Mouse (Mus musculus) heart, adult 2 months (tissue): ENCODE measurements around the gene Dpysl4. TPM values are rescaled to one million over a fixed set of nuclear protein-coding genes. Genes with fewer than 3 reads are reported as not detected.

Experiments used
- DNase-seq, 2 experiments: peaks; one replicate each; pipeline ENCODE4 v3.0.0; 2021
- H3K27ac ChIP-seq: fragments of 200-600 bp; 2 replicates; pipeline ENCODE4 v1.8.1; 2022
- H3K27me3 ChIP-seq: fragments of 200-500 bp; 2 replicates; pipeline ENCODE4 v1.6.1; 2012; ENCODE audit warnings: mild to moderate bottlenecking, low read length, inconsistent platforms, mixed read lengths; ENCODE audit not compliant: control insufficient read depth, insufficient read depth
- H3K36me3 ChIP-seq: fragments of 200-500 bp; 2 replicates; pipeline ENCODE4 v1.6.1; 2012; ENCODE audit warnings: low read length, inconsistent platforms; ENCODE audit not compliant: control insufficient read depth, insufficient read depth
- H3K4me1 ChIP-seq: fragments of 200-500 bp; 2 replicates; pipeline ENCODE4 v1.6.1; 2011; ENCODE audit warnings: low read length; ENCODE audit not compliant: control insufficient read depth, insufficient read depth
- H3K4me3 ChIP-seq: fragments of 200-600 bp; 2 replicates; pipeline ENCODE4 v1.8.1; 2022
- H3K79me2 ChIP-seq: fragments of 200-500 bp; replicated peaks from 2 replicates; pipeline ENCODE4 v1.6.1; 2012; ENCODE audit warnings: mild to moderate bottlenecking, inconsistent platforms, low read length, moderate library complexity, mixed read lengths; ENCODE audit not compliant: control insufficient read depth, insufficient read depth
- H3K9ac ChIP-seq: fragments of 200-500 bp; 2 replicates; pipeline ENCODE4 v1.6.1; 2012; ENCODE audit warnings: low read depth, mild to moderate bottlenecking, control low read depth, inconsistent platforms, low read length, mixed read lengths
- CTCF ChIP-seq: fragments of 200-600 bp; IDR thresholded peaks from 2 replicates; pipeline ENCODE4 v1.8.1; 2022; ENCODE audit warnings: antibody characterized with exemption, mild to moderate bottlenecking, moderate library complexity
- EP300 ChIP-seq: fragments of 200-500 bp; IDR thresholded peaks from 2 replicates; pipeline ENCODE4 v1.6.1; 2011; ENCODE audit warnings: low read depth, low read length, control low read depth; ENCODE audit not compliant: insufficient read depth
- POLR2A ChIP-seq: fragments of 200-500 bp; IDR thresholded peaks from 2 replicates; pipeline ENCODE4 v1.6.1; 2011; ENCODE audit warnings: mild to moderate bottlenecking, low read depth, low read length, control low read depth; ENCODE audit not compliant: insufficient read depth
- WGBS: fragments of 180-500 bp; shearing (Covaris S2); methylation state at CpG from one replicate; pipeline ENCODE4 v1.1.7; 2018; 5-methylcytosine and 5-hydroxymethylcytosine counted together
- intact Hi-C: fragments of 180-260 bp; cut with DNase I; formaldehyde crosslinking; loops from one replicate; pipeline ENCODE4 v1.15.1; 2025
- polyA plus RNA-seq: library from polyadenylated mRNA; depleted of rRNA; stranded (reverse); fragments of >200 nt; gene quantifications from 2 replicates; pipeline ENCODE4 v1.2.3, GENCODE M21; 2012
- total RNA-seq, 2 experiments: library from RNA; stranded (reverse); gene quantifications; 2 replicates each; pipeline ENCODE4 v1.2.3; 2021

Gene Dpysl4
- total and polyA plus RNA-seq, 3 experiments = 2.8 to 11.0 (median 3.9) TPM

DNA sequence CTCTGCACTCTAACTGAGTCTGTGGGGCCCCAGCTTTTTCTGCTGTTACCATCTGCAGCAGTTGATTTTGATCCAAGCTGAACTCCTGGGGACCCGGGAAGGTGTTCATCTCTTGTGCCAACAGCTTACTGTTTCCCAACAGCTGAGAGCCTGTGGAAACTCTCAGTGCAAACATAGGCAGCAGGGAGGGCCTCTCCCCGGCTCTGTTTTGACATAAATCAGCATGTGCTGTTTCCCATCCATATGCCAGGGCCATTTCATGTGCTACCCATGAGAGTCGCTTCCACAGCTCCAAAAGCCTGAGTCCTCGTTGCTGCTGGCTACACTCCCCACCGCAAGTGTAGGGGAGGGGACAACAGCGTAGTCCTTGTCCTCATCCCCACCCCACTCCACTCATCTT is 7.6 kb upstream of the Dpysl4 start:
- Histone ChIP-seq H3K4me3 (no peak overlapping the region), H3K79me2 (no peaks in the 10 kb centered on the region), H3K27ac (no peak overlapping the region), H3K27me3 (peaks cover 2% of the 10 kb centered on the region), H3K4me1 (no peaks in the 10 kb centered on the region), H3K36me3 (no peaks in the 10 kb centered on the region), H3K9ac (no peak overlapping the region)
- no peak for DNase-seq
- TF ChIP-seq CTCF = no peak
- TF ChIP-seq POLR2A = no peak
- no peak for TF ChIP-seq EP300
- 74% methylated on average over 6 of the region's 6 CpGs for WGBS
- intact Hi-C loops = no loop called here

DNA sequence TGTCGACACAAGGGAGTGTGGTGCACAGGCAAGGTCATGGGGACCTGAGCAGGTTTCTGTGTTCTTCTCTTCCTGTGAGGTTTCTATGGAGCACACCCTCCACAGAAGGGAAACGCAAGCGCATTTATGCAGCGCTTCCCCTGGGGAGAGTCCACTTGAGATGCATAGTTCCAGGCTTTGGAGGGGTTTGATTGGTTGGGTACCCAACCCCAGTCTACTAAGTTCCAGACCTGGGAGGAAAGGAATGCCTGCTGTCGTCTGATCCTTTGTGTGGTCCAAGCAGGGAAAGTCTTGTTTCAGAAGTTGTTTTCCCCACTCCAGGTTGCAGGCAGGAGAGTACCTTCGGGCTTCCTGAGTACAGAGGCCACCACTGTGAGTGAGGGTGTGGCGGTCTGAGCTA is 6.7 kb upstream of the Dpysl4 start:
- intact Hi-C loops = no loop called here

DNA sequence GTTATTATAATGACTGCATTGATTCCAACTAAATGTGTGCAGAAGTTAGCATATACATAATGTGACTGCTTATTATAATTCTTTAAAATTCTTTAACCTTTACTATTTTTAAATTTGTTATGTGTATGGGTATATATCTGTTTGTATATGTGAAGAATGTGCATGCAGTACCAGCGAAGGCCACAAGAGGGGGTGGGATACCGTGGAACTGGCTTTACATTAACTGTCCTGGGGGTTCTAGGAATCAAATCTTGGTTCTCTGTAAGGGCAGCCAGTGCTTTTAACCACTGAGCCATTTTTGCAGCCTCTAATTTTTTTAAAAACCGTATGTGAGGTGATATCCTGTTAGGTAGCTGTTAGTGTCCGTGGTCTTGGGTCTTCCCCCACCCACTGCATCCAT is 5.1 kb upstream of the Dpysl4 start:
- no peaks in the 10 kb centered on the region for H3K4me1 ChIP-seq
- H3K4me3 ChIP-seq = no peak overlapping the region
- H3K79me2 ChIP-seq = no peaks in the 10 kb centered on the region
- no peaks in the 10 kb centered on the region for H3K36me3 ChIP-seq
- peaks cover 2% of the 10 kb centered on the region for H3K27me3 ChIP-seq
- 68% methylated on average over 4 of the region's 4 CpGs for WGBS
- TF ChIP-seq EP300 (no peak), CTCF (peak; percentile 55)
- no peak overlapping the region for H3K9ac ChIP-seq
- intact Hi-C loops = no loop called here
- DNase-seq = no peak
- no peak overlapping the region for H3K27ac ChIP-seq

More for the DNA sequence above, 6.7 kb upstream of the Dpysl4 start:
- no peaks in the 10 kb centered on the region for H3K36me3 ChIP-seq
- DNase-seq = no peak
- H3K4me3 ChIP-seq = no peak overlapping the region
- H3K27me3 ChIP-seq = peaks cover 2% of the 10 kb centered on the region
- 72% methylated on average over 7 of the region's 7 CpGs for WGBS
- H3K9ac ChIP-seq = no peak overlapping the region
- no peak for TF ChIP-seq EP300
- no peak for TF ChIP-seq POLR2A
- TF ChIP-seq CTCF = no peak
- H3K79me2 ChIP-seq = no peaks in the 10 kb centered on the region
- H3K4me1 ChIP-seq = no peaks in the 10 kb centered on the region
- H3K27ac ChIP-seq = no peak overlapping the region

DNA sequence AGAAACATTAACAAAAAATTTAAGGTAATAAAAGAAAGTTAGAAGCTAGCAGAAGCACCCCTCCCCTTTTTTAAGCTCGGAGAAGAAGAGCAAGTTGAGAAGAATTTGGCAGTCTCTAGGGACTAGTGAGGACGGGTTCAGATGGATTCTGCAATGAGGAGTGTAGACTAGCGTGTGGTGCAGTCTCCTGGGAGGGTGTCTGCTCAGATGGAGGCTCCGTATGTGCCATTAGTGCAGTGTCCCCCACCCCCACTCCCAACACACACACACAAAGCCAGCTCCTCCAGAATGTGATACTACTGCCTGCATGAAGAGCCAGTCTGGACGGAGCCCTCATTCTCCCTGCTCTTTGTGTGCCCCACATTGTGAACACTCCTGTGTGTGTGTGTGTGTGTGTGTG is 4.6 kb upstream of the Dpysl4 start:
- no peak for TF ChIP-seq EP300
- no peak for TF ChIP-seq POLR2A
- no peak for TF ChIP-seq CTCF
- no peak for DNase-seq
- intact Hi-C loops = no loop called here
- no peak overlapping the region for H3K4me3 ChIP-seq
- no peak overlapping the region for H3K9ac ChIP-seq
- 56% methylated on average over 5 of the region's 5 CpGs for WGBS
- H3K4me1 ChIP-seq = no peaks in the 10 kb centered on the region
- H3K27me3 ChIP-seq = peaks cover 2% of the 10 kb centered on the region
- no peaks in the 10 kb centered on the region for H3K36me3 ChIP-seq
- no peak overlapping the region for H3K27ac ChIP-seq
- no peaks in the 10 kb centered on the region for H3K79me2 ChIP-seq

DNA sequence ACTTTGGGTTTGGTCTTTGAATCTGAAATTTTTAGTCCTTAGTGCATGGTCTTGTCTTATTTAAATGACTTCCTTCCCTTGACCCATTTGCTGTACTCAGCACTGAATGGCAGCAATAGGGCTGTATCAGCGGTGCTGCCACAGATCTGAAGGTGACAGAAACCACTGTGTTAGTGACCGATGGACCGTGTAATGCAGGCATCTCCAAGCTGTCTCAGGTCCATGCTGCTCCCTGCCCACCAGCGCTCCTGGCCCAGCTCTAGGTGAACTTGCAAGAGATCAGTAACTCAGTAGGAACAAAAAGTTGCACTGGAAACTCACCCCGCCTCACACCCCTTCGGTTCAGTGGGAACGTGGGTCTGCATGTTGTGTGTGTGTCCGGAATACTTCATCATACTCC is 3.5 kb upstream of the Dpysl4 start:
- TF ChIP-seq POLR2A (no peak), CTCF (no peak), EP300 (no peak)
- WGBS = 81% methylated on average over 8 of the region's 8 CpGs
- no peaks in the 10 kb centered on the region for H3K4me1 ChIP-seq
- H3K27ac ChIP-seq = no peak overlapping the region
- DNase-seq = no peak
- peaks cover 2% of the 10 kb centered on the region for H3K27me3 ChIP-seq
- no peak overlapping the region for H3K4me3 ChIP-seq
- H3K79me2 ChIP-seq = no peaks in the 10 kb centered on the region
- intact Hi-C loops = no loop called here
- no peaks in the 10 kb centered on the region for H3K36me3 ChIP-seq
- H3K9ac ChIP-seq = no peak overlapping the region

DNA sequence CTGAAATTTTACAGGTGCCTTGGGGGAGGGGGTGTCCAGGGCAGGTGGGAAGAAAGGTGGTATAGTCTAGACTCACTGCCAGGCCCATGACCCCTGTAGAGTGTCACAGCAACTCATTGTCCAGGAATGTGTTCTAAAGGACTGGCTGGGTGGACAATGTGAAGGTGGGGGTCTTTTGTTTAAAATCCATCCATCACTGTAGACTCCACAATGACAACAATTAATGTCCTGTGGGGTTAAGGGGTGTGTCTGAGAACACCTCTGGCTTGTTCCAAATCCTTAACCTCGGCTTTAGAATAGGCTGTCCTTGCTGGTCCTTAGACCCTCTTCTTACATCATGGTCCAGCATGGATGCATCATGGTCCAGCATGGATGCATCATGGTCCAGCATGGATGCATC is 1.5 kb upstream of the Dpysl4 start:
- Histone ChIP-seq H3K79me2 (no peaks in the 10 kb centered on the region), H3K36me3 (no peaks in the 10 kb centered on the region), H3K4me3 (no peak overlapping the region), H3K9ac (no peak overlapping the region), H3K27me3 (peaks cover 2% of the 10 kb centered on the region), H3K4me1 (peaks cover 3% of the 10 kb centered on the region; the same call in 1 of the 2 replicates), H3K27ac (no peak overlapping the region)
- no peak for TF ChIP-seq POLR2A
- no peak for TF ChIP-seq EP300
- no peak for TF ChIP-seq CTCF
- intact Hi-C loops = no loop called here
- WGBS = 71% methylated on average over 1 of the region's 1 CpGs
- DNase-seq = no peak
